Mouse (Mus musculus): ENCODE data around the gene Sms.

Gene Sms

GRCm38 (mm10) chrX:157491944-157492726 lies at the start of gene Sms:
Gene Sms (minus strand): TSS chrX:157492287.
- peak; percentile 87 for DNase-seq (ENCODE audit: low read depth)

GRCm38 (mm10) chrX:157506400-157506799 lies 14.3 kb upstream of the Sms start:
- no peak for DNase-seq (ENCODE audit: low read depth)

DNA sequence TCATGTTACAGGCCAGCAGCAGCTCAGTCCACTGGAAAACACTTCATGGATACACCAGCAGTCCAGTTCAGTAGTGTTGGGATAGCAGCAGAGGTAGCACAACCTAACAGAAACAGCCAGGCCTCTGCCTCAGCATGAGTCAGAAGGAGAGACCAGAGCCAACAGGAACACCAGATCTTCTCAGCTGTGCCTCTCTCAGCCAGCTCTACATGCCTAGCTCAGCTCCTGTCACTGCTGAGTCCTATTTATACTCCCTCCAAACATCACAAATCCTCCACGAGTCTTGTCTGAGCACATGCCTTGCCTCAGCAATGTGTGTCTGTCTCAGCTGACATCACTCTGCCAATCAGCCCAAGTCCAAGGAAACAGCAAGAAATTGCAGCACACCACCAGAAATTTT lies 12.4 kb upstream of the Sms start:
- DNase-seq (ENCODE audit: low read depth) = peak; percentile 6

DNA sequence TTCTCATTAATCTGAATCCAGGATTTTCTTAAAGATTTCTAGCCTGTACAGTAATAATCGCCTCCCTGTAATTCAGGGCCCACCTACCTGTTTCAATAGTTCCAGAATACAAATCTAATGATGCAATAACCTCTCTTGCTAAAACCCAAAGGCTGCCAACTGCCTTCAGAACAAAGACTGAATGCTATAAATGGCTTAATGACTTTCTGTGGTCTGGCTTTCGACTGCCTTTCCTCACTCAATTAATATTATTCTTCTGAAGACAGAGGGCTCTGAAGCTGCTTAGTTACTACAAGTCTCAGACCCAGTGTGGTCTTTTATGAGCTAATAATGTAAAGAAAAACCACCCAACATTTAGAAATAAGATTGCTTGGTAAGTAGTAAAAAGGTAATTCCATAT lies 9.8 kb upstream of the Sms start:
- DNase-seq (ENCODE audit: low read depth) = peak; percentile 7

DNA sequence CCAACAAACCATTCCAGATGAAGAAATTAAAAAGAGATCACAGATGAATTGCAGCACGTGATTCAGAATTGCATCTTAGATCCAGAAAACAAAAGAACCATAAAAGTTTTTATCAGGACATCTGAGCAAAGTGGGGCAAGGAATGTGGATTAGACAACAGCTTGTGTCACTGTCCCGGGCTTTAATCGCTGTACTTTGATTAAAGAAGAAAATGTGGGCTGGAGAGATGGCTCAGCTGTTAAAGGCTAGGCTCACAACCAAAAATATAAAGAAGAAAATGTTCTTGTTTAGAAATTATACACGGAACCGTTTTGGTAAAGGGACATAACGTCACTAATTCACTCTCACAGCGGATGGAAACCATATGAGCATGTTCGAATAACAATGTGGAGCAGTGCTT lies 7.9 kb upstream of the Sms start:
- no peak for DNase-seq (ENCODE audit: low read depth)

DNA sequence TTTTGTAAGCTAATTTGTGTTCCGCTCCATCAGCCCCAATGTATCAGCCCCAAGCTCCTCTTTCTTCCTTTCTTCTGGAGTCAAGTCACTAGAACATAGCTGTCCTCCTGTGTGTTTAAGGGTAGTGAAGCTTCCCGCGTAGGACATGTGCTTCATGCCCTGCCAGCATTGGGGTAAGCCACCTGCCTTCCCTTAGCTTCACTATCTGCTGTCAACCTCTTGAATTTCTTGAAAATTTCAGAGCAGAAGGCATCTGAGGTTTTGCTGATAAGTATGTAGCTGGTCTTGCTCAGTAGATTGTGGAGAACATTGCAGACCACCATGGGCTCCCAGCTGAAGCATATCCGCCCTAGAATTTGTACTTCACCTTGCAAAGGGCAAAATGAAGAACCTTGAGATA lies 1.1 kb upstream of the Sms start:
- no peak for DNase-seq (ENCODE audit: low read depth)

GRCm38 (mm10) chrX:157491145-157491935 lies 747 bp downstream of the Sms start:
- peak; percentile 38 for DNase-seq (ENCODE audit: low read depth)

- DNase-seq (ENCODE audit: low read depth) = peak; percentile 27
These were observed 1.3 kb downstream of the Sms start for GRCm38 (mm10) chrX:157490769-157491144.

GRCm38 (mm10) chrX:157489871-157490721 lies 2.0 kb downstream of the Sms start:
- no peak for DNase-seq (ENCODE audit: low read depth)

- peak; percentile 62 for DNase-seq (ENCODE audit: low read depth)
These were observed 3.3 kb downstream of the Sms start for GRCm38 (mm10) chrX:157488831-157489230.

DNA sequence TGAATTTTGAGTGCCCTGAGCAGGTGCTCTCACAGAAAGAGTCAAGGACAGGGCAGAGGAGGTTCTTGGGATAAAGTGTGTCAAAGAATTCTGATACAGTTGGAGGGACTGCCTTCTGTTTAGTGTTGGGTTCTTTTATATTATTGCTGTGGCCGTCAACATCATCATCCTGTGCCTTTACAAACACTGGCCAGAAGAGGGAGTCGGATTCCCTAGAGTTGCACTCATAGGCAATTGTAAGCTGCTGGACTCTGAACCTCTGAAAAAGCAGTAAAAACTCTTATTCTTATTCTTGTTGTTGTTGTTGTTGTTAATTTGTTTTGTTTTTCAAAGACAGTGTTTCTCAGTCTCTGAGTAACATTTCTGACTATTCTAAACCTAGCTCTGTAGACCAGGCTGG lies 5.3 kb downstream of the Sms start:
- peak; percentile 34 for DNase-seq (ENCODE audit: low read depth)

DNA sequence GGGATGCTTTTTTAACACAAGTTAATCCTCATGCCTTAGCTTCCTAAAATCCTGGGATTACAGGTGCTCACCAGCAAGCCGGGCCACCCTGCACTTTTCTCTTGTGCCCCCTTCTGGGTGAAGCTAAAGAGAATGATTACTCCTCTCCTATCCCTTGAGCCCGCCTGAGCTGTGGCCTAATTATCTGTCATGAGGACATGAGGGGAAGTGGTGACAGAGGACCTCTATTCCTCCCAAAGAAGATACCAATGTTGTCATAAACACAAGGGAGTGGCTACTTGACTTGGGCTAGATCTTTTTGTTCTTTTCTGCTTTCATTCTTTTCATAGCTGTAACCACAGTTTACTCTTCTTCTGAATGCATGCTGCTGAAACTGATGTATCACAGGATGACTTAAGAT lies 9.2 kb downstream of the Sms start:
- DNase-seq (ENCODE audit: low read depth) = no peak

GRCm38 (mm10) chrX:157481860-157482259 lies 10.2 kb downstream of the Sms start:
- no peak for DNase-seq (ENCODE audit: low read depth)

DNA sequence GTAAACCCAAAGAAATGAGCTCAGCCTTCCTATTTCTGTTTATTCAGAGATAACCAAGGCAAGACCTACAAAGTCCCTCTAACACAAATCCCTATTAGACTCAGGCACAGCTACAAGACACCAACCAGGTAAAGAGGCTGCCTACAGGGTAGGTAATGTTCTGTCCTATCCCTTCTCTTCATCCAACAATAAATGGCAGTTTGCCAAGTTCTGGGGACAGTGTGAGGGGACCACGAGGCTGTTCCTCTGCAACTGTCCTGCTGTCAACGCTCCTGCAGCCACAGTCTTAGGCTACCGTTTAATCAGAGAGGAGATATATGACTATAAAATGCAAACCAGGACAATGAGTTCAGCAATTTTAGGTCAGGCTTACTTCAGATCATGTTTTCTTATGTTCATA lies 14.8 kb downstream of the Sms start:
- DNase-seq (ENCODE audit: low read depth) = no peak

DNA sequence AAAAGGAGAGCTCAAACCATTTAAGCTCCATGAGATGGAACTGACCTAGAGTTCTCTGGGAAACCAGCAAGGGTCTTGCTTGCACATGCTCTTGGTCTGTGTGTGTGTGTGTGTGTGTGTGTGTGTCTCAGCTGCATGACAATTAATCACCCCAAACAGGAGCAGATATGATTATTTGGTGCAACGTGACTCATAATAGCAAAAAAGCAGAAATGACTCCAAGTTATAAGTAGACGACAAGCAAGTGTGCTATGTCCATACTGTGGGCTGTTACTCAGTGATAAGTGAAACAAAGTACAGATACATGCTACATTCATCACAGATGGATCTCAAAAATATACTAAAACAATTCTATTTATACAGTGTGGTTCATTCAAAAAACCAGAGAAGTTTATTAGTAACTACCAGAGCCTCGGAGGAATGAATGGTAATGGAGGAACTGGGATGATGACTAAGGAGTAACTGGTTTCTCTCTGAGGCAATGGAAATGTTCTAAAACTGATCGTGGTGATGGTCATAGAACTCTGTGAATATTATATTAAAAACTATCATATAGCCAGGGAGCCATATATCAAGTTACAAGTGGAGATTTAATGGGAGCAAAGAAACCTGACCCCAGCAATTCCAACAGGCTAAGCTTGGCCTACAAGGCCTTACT lies 15.8 kb downstream of the Sms start:
- no peak for DNase-seq (ENCODE audit: low read depth)

- no peak for DNase-seq (ENCODE audit: low read depth)
These were observed 20.1 kb downstream of the Sms start for GRCm38 (mm10) chrX:157471711-157472660.

DNA sequence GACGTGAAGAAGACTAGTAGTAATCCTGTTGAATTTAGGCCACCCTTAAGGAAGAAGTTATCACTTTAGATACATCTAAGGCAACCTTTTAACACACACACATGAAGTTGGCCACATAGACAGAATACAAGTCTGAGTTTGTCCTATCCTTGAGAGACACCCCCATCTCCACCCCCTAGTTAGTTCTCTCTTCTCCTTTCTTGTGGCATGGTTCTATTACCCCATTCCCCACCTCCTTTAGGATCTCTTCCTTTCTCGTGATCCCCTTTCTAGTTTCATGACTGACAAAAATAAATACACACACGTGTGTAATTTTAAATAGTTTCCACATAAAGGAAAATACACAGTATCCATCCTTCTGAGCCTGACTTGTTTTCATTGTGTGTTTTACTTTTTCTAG lies 23.3 kb downstream of the Sms start:
- no peak for DNase-seq (ENCODE audit: low read depth)

DNA sequence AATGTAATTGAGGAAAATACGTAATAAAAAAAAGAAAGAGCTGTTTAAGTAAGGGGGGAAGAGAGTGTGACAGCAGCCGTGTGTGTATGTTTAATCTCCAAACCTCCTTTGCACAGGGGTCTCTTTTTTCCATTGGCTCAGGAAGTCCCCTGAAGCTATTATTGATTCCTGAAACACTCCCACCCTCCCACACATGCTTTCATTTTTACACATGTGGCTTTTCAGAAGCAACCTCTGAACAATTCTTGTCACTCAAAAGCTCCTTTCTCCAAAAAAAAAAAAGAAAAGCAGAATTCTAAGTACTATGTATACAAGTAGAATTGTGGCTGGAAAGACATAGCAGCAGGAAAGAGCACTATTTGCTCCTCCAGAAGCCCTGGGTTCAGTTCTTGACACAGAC lies 24.0 kb downstream of the Sms start:
- no peak for DNase-seq (ENCODE audit: low read depth)

GRCm38 (mm10) chrX:157465949-157466348 lies 26.1 kb downstream of the Sms start:
- DNase-seq (ENCODE audit: low read depth) = no peak

DNA sequence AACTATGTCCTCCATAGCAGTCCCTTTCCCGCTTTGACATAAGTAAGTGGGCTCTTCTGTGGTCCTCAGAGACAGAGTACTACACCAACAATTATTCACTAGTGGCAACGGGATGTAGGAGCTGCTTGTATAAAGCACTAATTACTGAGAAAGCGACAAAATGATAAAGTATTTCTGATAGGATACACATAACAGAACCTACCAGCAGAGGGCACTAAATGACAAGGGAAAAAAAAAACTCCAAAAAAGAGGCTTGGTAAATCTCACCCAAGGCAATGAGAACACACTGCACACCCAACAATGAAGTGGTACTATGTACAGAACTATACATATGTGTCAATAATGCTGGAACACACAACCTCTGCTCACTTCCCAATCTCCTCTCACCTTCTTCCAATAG lies 29.4 kb downstream of the Sms start:
- peak; percentile 58 for DNase-seq (ENCODE audit: low read depth)

GRCm38 (mm10) chrX:157454430-157454829 lies 37.7 kb downstream of the Sms start:
- peak; percentile 83 for DNase-seq (ENCODE audit: low read depth)
